Mouse (Mus musculus) adrenal gland, adult 2 months (tissue): ENCODE results near the gene Aifm1. TPM values are rescaled to one million over a fixed set of nuclear protein-coding genes. Genes with fewer than 3 reads are reported as not detected.

Experiments
- DNase-seq: peaks from one replicate; pipeline ENCODE4 v3.0.0; 2021
- long read RNA-seq: library from polyadenylated mRNA; stranded (forward); transcript quantifications from one replicate; pipeline ENCODE4 v2.0.0, GENCODE M21; 2021
- polyA plus RNA-seq: library from polyadenylated mRNA; depleted of rRNA; stranded (reverse); fragments of >200 nt; gene quantifications from 2 replicates; pipeline ENCODE4 v1.2.3, GENCODE M21; 2012; rRNA removed
- total RNA-seq, 2 experiments: library from RNA; stranded (reverse); gene quantifications; 2 replicates each; pipeline ENCODE4 v1.2.3; 2021

Gene Aifm1
- total RNA-seq (100 to 1,000 TPM; 164 to 181 TPM), polyA plus RNA-seq (9.9 and 14.4 TPM in 2 replicates)
- long read RNA-seq, transcript Aifm1-201 (16 exons, 2,237 nt) = major isoform, 183 of 200 reads
- long read RNA-seq, partial matches to known transcripts = 10 of 200 reads
- long read RNA-seq, other reads (novel, unspliced or antisense) = 7 of 200 reads

DNA sequence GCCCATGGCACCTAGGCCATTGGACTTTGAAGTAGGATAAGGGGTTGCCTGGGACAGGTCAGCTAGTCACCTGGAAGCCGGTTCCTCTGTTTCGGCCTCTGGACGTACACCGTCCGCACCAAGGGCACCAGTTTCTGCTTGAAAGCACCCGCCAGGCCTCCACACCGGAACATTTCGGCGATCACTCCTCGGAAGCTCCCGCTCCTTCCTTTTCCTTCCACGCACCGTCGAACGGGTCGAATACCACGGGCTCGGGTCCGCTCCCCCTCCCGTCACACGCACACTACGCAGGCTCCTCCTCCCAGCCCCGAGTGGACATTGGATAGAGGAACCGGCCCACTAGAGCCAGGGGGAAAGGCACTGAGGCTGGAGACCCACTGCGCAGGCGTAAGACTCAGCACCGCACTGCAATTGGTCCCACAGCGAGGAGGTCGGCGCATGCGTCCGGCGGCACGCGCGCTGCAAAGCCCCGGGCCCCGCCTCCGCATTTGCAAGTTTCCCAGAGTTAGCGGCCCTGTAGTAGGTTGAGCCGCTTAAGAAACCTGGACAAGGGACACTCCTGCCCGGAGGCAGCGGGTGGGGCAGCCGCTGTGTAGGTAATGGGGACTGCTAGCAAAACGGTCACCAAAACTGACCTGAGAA is at the start of gene Aifm1:
TSS of gene Aifm1 (minus strand) at position 398 of the 642 bp plus-strand sequence.
- peak; percentile 97 for DNase-seq

- DNase-seq = peak; percentile 80
These were observed 18.8 kb upstream of the Aifm1 start for GRCm38 (mm10) chrX:48532175-48532574.

DNA sequence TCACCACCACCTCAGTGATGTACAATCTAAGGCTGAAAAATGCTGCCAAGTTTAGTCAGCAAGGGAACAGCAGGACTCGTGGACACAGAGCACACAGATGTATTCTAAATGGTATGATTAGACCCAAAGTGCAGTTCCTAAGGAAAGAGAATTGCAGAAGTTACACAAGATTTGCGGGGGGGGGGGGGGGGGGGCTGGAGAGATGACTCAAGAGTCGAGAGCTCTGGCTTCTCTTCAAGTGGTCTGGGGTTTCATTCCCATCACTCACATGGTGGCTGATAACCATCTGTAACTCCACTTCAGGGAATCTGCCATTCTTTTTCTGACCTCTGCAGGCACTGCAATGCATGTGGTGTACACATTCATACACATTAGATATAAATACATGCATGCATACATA is 13.1 kb upstream of the Aifm1 start:
- no peak for DNase-seq

GRCm38 (mm10) chrX:48525866-48526265 is 12.5 kb upstream of the Aifm1 start:
- DNase-seq = no peak

GRCm38 (mm10) chrX:48525332-48525731 is 12.0 kb upstream of the Aifm1 start:
- DNase-seq = no peak

- DNase-seq = no peak
These were observed 10.1 kb upstream of the Aifm1 start for GRCm38 (mm10) chrX:48523512-48523911.

DNA sequence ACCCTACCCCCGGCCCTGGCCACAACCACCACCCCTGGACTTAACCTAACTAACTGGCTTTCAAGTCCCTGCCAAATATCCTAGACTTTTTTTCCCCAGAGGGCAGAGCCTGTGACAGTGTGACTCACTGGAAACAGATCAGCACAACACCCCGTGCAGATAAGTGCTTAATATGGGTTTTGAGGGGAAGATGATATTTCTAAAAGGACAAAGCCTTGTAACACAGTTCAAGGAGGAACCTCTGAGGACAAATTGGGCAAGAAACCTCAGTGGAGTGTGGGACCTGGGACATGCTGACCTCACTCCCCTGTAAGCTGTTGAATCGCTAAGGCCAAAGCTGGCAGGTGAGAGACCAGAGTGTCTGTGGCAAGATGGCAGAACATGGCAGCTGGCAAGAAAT is 8.3 kb upstream of the Aifm1 start:
- peak; percentile 63 for DNase-seq

DNA sequence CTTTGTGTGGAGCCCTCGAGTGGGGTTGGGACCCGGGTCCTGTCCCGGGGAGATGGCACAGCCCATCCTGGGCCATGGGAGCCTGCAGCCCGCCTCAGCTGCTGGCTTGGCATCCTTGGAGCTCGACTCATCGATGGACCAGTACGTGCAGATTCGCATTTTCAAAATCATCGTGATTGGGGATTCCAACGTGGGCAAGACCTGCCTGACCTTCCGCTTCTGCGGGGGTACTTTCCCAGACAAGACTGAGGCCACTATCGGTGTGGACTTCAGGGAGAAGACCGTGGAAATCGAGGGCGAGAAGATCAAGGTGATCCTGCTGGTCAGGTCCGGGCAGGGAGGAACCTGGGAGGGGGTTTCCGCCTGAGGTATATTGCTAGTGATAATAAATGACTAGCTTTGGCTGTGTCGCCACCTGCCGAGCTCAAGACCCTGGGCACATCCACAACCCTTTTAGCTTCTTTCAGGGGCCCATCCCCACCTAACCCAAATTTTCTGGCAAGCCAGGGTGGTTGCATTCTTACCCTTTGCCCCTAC is 6.3 kb upstream of the Aifm1 start:
- no peak for DNase-seq

DNA sequence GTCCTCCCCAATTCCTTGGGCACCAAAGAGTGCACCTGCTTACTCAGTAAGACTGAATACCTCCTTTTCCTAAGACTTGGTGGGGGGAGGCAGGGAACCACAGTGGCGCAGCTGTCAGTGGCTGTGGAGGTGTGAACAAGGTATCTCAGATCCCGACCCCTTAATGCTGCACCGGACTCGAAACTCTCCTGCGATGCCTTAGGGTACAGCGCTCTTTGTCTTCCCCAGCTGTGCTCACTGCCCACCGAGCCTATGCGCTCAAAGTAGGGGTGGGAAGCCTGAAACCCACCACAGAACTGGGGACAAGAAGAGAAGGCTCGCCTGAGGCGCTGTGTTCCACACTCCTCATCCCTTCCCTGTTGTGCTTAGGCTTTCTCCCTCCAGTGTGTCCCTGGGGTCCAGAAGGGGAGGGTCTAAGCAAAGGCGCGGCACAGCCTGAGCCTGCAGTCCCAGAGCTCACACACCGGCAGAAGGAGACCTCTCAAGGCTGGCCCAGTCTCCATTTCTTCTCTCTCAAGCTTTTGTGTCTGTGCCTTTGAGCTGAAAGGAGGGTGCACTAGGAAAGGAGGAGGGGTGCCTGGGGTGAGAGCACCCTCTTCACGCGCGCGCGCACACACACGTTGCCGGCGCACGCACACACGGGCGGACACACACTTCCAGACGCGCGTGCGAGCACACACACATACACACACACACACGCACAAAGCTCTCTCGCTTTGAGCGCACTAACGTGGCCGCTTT is 5.6 kb upstream of the Aifm1 start, which contains the start of gene Rab33a:
TSS of gene Rab33a (plus strand) at position 478 of the 741 bp plus-strand sequence.
- DNase-seq = peak; percentile 46

DNA sequence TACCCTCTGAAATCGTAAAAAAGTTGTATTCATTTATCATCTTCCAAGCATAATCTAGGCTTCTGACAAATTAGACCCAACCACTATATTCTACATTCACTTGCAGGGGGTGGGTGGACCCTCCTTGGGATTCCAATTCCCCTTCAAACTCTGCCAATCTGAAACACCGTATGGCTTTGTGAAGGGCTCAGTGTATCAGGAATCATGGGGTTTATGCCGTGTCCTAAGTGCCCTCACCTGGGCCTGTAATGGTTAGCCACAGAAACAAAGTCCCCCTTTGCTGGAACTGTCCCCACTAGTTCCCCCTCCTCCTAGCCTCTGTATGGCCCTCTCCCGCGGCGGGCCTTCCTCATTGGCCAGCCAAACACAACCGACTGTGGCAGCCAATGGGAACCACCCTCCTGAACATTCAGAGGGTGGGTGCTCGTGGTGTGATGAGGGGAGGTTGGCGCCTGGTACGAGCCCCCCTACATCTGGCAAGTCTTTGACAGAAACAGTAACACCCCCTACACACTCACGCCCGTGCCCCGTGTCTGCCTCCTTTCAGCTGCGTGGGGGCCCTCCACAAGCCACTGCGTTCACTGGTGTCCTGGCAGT is 4.9 kb upstream of the Aifm1 start:
- DNase-seq = peak; percentile 42

DNA sequence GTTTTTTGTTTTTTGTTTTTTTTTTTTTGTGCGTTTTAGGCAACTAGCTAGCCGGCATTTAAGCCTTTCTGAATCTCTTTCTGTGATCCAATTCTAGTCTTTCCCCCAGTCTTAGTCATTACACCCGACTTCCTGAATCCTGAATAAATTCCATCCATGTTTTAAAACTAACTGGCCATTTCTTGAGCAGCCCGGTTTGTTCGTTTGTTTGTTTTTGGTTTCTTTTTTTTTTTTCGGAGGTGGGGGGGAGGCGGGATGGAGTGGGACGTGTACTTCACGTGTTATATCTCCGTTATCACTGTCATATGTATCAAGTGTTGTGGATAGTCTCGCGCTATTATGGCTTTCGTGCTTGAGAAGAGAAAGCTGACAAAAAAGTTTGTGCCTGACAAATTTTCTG is 461 bp upstream of the Aifm1 start:
- DNase-seq = no peak

DNA sequence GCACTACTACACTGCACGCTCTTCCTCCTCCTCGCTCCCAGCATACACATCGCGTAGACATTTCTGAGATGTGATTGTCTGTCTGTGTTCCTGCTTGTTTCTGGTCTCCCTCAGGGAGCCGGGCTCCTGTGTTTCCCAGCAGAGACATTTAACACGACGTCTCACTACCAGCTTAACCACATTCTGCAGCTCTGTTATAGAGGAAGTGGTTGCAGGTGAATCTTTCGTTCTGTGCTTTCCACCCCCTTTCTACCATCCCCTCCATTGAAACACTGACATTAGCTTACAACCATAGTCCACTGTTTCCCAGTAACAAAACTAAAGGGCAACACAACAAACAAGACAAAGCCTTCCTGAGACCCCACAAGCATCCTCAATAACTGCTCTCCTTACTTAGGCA is 19.6 kb downstream of the Aifm1 start:
- DNase-seq = no peak

GRCm38 (mm10) chrX:48481687-48482086 is 31.7 kb downstream of the Aifm1 start:
- no peak for DNase-seq

DNA sequence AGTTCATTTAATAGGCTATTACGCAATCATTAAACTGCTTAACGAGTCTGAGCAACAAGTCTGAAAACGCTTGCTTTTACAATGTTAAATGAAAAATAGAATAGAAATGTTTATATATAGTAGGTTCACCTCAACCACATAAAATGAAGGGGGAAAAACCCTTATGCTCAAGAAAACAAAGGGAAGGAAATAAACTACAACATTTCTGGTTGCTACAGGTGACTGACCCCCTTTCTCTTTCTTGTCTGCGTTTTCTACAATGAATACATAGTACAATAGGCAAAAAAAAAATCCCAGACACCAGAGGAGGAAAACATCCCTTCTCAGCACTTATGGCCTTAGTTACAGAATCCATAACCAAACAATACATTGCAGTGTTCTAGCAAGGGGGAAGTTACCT is 32.3 kb downstream of the Aifm1 start:
- DNase-seq = no peak

DNA sequence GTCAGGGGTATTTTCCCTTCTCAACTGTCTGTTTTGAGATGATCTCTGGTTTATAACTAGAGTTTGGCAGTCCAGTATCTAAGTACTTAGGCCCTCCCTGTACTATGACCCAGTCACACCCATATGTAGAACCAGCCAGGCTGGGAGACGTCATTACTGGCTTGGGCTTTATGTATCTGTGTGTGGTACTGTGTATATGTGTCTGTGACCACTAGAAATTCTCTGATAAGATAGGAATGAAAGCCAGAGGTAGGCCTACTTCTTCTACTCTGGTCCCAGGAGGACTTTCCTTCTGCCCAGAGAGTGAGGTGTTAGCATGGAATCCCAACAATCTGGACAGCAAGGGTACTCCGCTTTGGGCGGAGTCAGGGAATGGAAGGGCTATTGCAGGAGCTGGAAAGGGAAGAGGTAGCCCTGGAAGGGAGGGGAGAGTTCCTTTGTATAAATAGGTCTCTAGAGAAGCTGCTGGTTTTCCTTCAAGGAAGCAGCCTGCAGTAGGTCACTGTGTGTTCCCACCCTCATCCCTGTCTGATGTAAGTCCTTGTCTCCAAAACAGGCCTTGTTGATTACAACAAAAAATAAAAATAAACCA is 45.9 kb downstream of the Aifm1 start:
- no peak for DNase-seq

- no peak for DNase-seq
These were observed 47.2 kb downstream of the Aifm1 start for GRCm38 (mm10) chrX:48466174-48466573.

DNA sequence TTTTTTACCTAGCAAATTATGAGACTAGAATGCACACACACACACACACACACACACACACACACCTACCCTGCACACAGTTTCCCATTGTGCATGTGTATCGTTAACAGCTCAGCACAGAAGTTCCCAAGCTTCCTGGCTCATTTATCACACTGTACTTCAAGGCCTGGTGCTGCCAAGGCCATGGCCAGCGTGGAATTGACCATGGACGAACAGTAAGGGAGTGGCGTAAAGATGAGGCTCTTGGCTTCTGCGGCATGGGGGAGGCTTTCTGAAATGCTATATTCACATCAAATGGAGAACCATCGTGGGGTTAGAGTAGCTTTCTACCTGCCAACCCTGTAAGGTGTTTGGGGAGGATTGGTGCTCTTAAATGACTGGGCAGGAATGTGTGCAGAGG is 48.9 kb downstream of the Aifm1 start:
- peak; percentile 63 for DNase-seq

- no peak for DNase-seq
These were observed 49.7 kb downstream of the Aifm1 start for GRCm38 (mm10) chrX:48463636-48464035.

GRCm38 (mm10) chrX:48462754-48463507 is 50.4 kb downstream of the Aifm1 start, which contains the start of gene Elf4:
Elf4 (minus strand) TSS chrX:48463132.
- peak; percentile 75 for DNase-seq

- DNase-seq = no peak
These were observed 51.1 kb downstream of the Aifm1 start for GRCm38 (mm10) chrX:48462297-48462696.

- DNase-seq = no peak
These were observed 52.4 kb downstream of the Aifm1 start for GRCm38 (mm10) chrX:48461006-48461405.
